Mouse (Mus musculus) heart, postnatal 0 days (tissue): Measurements from ENCODE around the gene Vmn1r40. TPM values are rescaled to one million over a fixed set of nuclear protein-coding genes. Genes with fewer than 3 reads are reported as not detected.

Experiments
- ATAC-seq: fragments of 200-750 bp; cut with Nextera tagmentation; 2 replicates; pipeline ENCODE4 v1.8.0; 2017; ENCODE audit warnings: low read depth, moderate number of reproducible peaks, moderate library complexity; ENCODE audit not compliant: insufficient read depth
- DNase-seq: peaks from one replicate; pipeline ENCODE4 v3.0.0-alpha.2; 2016; ENCODE audit warnings: low spot score
- H3K27ac ChIP-seq: fragments of 300-500 bp; sonication (generic); 2 replicates; pipeline ENCODE4 v1.5.1; 2014; ENCODE audit warnings: low read depth, mild to moderate bottlenecking
- H3K27me3 ChIP-seq: fragments of 300-500 bp; sonication (generic); 2 replicates; pipeline ENCODE4 v1.6.1; 2014; ENCODE audit warnings: low read length, mixed read lengths; ENCODE audit not compliant: control insufficient read depth, insufficient read depth
- H3K36me3 ChIP-seq: fragments of 300-500 bp; sonication (generic); replicated peaks from 2 replicates; pipeline ENCODE4 v1.6.1; 2014; ENCODE audit warnings: low read length, mixed read lengths; ENCODE audit not compliant: control insufficient read depth, insufficient read depth
- H3K4me1 ChIP-seq: fragments of 300-500 bp; sonication (generic); 2 replicates; pipeline ENCODE4 v1.6.1; 2014; ENCODE audit warnings: antibody characterized with exemption; ENCODE audit not compliant: control insufficient read depth, insufficient read depth
- H3K4me2 ChIP-seq: fragments of 300-500 bp; sonication (generic); 2 replicates; pipeline ENCODE4 v1.6.1; 2014; ENCODE audit warnings: low read depth, mild to moderate bottlenecking, low read length, moderate library complexity
- H3K4me3 ChIP-seq: fragments of 300-500 bp; sonication (generic); 2 replicates; pipeline ENCODE4 v1.5.1; 2014; ENCODE audit warnings: low read depth, low read length
- H3K9ac ChIP-seq: fragments of 300-500 bp; sonication (generic); replicated peaks from 2 replicates; pipeline ENCODE4 v1.6.1; 2014; ENCODE audit warnings: low read depth, low read length, mixed read lengths
- H3K9me3 ChIP-seq: fragments of 300-500 bp; sonication (generic); replicated peaks from 2 replicates; pipeline ENCODE4 v1.6.1; 2016; ENCODE audit warnings: low read length; ENCODE audit not compliant: control insufficient read depth
- CTCF ChIP-seq: IDR thresholded peaks from 2 replicates; pipeline ENCODE4 v1.5.1; 2016; ENCODE audit warnings: antibody characterized with exemption, control low read depth, low read depth
- EP300 ChIP-seq: IDR thresholded peaks from 2 replicates; pipeline ENCODE4 v1.6.1; 2016; ENCODE audit warnings: antibody characterized with exemption, low read depth
- WGBS: fragments of 180-500 bp; shearing (Covaris S2); extraction: QIAGEN DNeasy Blood & Tissue Kit; methylation state at CpG from one replicate; pipeline ENCODE4 v1.1.7; 2014; 5-methylcytosine and 5-hydroxymethylcytosine counted together
- polyA plus RNA-seq: library from polyadenylated mRNA; unstranded; fragments of >200 nt; fragmentation: Nextera tagmentation; extraction: Ambion mirVana; gene quantifications from 2 replicates; pipeline ENCODE4 v1.2.1, GENCODE M21; 2015
- total RNA-seq: library from RNA; depleted of rRNA; stranded (reverse); fragments of >200 nt; gene quantifications from 2 replicates; pipeline ENCODE4 v1.2.3, GENCODE M21; 2014; ENCODE audit warnings: low replicate concordance

Vmn1r40 gene
- total and polyA plus RNA-seq, 2 experiments from 2014 or later = not detected

DNA sequence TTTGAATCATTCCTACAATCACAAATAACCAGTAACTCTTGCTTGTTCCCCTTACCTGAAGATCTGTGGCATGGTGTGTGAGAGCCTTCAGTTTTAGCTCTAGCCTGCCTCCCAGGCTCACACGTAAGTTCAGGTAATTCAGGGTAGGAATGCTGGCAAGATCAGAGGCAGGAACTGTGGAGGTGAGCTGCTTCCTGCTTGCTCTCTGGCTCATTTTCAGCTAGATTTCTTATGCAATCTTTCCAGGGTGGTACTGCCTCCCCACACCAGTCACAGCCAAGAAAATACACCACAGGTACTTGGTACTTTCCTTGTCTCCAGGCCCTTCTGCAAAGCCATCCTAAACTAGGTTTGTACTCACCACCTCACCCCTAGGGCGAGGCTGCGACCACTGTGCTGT is 44.8 kb upstream of the Vmn1r40 start:
- H3K27ac ChIP-seq = no peak overlapping the region
- no peaks in the 10 kb centered on the region for H3K9me3 ChIP-seq
- TF ChIP-seq CTCF (no peak), EP300 (no peak)
- no peak overlapping the region for H3K4me3 ChIP-seq
- H3K36me3 ChIP-seq = peaks cover 12% of the 10 kb centered on the region
- H3K9ac ChIP-seq = no peak overlapping the region
- no peaks in the 10 kb centered on the region for H3K27me3 ChIP-seq
- DNase-seq (no peak), ATAC-seq (no peak)
- WGBS = 84% methylated on average over 3 of the region's 3 CpGs
- peaks cover 15% of the 10 kb centered on the region for H3K4me1 ChIP-seq
- H3K4me2 ChIP-seq = no peak overlapping the region

DNA sequence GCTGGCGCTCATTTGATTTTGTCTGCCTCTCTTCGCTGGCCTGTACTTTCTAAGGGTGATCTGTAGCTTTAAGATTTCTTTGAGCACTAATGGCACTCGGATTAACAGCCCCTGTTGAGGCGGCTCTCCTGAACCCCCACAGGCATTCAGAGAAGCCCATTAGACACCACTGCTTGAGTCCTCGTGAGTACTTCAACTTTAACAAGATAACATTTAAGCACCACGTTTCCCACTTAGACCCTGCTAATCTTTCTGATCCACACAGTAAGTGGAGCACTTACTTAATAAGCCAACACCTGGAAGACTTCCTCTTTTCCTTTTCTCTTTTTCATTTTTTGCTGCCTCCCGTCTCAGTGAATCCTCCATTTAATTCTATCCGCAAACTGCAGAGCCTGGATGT is 42.2 kb upstream of the Vmn1r40 start:
- WGBS = 45% methylated on average over 8 of the region's 8 CpGs
- ATAC-seq (no peak), DNase-seq (no peak)
- no peak overlapping the region for H3K27ac ChIP-seq
- peaks cover 17% of the 10 kb centered on the region for H3K36me3 ChIP-seq
- TF ChIP-seq EP300 = no peak
- peaks cover 8% of the 10 kb centered on the region for H3K4me1 ChIP-seq
- no peak overlapping the region for H3K9ac ChIP-seq
- no peak overlapping the region for H3K4me2 ChIP-seq
- H3K9me3 ChIP-seq = no peaks in the 10 kb centered on the region
- H3K4me3 ChIP-seq = no peak overlapping the region
- H3K27me3 ChIP-seq = no peaks in the 10 kb centered on the region

DNA sequence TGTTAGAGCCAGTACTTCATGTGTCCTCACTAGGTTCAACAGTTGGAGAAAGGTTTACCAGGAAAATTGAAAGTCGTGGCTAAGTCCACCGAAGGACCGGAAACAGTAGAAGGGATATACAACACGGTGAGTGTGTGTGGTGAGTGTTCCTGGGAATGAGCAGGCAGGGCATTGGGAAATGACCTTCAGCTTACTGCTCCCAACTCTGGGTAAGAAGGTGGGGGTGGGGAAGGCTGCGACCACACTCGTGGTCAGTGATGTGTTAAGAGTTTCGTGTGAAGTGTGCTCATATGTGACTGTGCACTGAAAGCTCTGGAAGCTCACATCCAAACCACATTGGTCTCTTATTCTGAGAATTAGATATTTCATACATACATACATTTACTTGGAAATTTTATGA is 41.7 kb upstream of the Vmn1r40 start:
- ATAC-seq (no peak), DNase-seq (no peak)
- no peaks in the 10 kb centered on the region for H3K27me3 ChIP-seq
- no peak overlapping the region for H3K4me3 ChIP-seq
- no peak overlapping the region for H3K4me2 ChIP-seq
- H3K27ac ChIP-seq = no peak overlapping the region
- peaks cover 5% of the 10 kb centered on the region for H3K4me1 ChIP-seq
- peaks cover 17% of the 10 kb centered on the region for H3K36me3 ChIP-seq
- no peak overlapping the region for H3K9ac ChIP-seq
- TF ChIP-seq EP300 (no peak), CTCF (no peak)
- no peaks in the 10 kb centered on the region for H3K9me3 ChIP-seq
- 71% methylated on average over 7 of the region's 7 CpGs for WGBS

DNA sequence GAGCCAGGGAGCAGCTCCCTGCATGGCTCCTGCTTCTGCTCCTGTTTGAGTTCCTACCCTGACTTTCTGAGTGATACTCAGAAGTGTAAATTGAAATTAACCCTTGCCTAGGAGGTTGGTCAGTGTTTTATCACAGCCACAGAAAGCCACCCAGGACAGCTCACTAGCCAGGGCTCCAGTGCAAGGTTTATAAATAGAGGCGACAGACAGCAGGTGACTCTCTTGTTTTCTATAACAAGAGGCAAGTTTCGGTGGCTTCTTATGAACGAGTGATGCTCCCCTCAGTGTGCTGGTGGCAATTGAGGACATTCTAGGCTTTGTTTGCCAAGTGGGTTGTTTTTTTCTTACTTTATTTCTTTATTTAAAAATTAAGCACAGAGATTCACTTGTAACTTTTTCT is 40.4 kb upstream of the Vmn1r40 start:
- Histone ChIP-seq H3K27me3 (no peaks in the 10 kb centered on the region), H3K9ac (no peak overlapping the region), H3K4me2 (no peak overlapping the region), H3K4me3 (no peak overlapping the region), H3K4me1 (no peaks in the 10 kb centered on the region), H3K9me3 (no peaks in the 10 kb centered on the region), H3K27ac (no peak overlapping the region), H3K36me3 (peaks cover 17% of the 10 kb centered on the region)
- DNase-seq (no peak), ATAC-seq (no peak)
- TF ChIP-seq CTCF (no peak), EP300 (no peak)
- 51% methylated on average over 3 of the region's 3 CpGs for WGBS

DNA sequence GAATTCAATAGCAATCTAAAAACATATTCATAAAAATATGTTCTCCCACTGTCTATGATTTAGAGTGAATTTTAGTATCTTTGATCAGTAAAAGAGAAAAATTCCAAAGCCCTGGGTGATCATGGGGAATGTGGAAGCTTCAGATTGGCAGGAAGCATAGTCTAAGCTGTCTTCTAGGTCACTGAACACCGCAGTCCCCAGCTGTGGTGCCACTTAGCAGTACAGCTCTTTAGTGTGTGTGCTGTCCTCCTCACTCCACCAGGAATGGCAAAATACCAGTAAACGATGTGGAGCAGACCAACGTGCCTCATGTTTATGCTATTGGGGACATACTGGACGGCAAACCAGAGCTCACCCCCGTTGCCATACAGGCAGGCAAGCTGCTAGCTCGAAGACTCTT is 37.8 kb upstream of the Vmn1r40 start:
- no peak overlapping the region for H3K4me3 ChIP-seq
- ATAC-seq (no peak), DNase-seq (no peak)
- H3K27ac ChIP-seq = no peak overlapping the region
- H3K36me3 ChIP-seq = peaks cover 18% of the 10 kb centered on the region
- H3K4me1 ChIP-seq = no peaks in the 10 kb centered on the region
- H3K9ac ChIP-seq = no peak overlapping the region
- no peak overlapping the region for H3K4me2 ChIP-seq
- no peaks in the 10 kb centered on the region for H3K9me3 ChIP-seq
- TF ChIP-seq CTCF (no peak), EP300 (no peak)
- 84% methylated on average over 6 of the region's 6 CpGs for WGBS
- H3K27me3 ChIP-seq = no peaks in the 10 kb centered on the region

DNA sequence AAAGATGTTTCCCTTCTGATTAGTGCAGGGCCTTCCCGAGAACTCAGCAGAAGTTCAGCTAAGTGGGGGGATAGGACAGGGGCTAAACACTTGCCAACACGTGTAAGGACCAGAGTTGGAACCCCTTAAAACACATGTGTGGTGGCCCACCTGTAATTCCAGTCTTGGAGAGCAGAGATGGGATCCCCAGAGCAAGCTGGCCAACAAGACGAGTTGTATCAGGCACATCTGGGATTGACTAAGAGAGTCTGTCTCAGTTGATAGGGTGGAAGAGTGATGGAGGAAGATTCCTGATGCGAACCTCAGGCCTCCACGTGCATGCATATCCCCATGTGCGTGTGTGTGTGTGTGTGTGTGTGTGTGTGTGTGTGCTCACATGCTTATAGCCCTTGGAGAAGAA is 35.9 kb upstream of the Vmn1r40 start:
- Histone ChIP-seq H3K27ac (no peak overlapping the region), H3K27me3 (no peaks in the 10 kb centered on the region), H3K9me3 (no peaks in the 10 kb centered on the region), H3K4me2 (no peak overlapping the region), H3K4me3 (no peak overlapping the region), H3K4me1 (no peaks in the 10 kb centered on the region), H3K36me3 (peaks cover 27% of the 10 kb centered on the region), H3K9ac (no peak overlapping the region)
- TF ChIP-seq EP300 (no peak), CTCF (no peak)
- no peak for ATAC-seq
- no peak for DNase-seq
- 77% methylated on average over 6 of the region's 6 CpGs for WGBS
